Mouse (Mus musculus): ENCODE results near the gene Nxnl2.

DNA sequence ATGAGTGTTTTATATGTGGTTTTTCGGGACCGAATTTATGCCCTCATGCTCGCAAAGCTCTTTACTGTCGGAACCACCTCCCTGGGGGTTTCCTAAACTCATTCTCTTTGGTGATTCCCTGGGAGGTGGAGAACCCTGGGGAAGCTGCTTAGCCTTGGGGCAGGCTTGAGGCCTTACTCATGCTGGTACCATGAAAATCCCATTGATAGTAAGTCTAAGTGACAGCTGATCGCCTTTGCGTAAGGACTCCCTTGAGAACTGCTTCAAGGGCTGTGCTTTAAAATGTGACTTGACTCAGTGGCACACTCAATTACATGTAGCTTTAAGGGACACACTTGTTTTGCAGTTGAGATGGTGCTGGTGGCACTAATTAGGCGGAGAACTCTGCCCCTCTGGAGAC lies 1.8 kb downstream of the Nxnl2 start:
- TF ChIP-seq CTCF (IDR thresholded peaks at IDR 0.05; ENCODE audit: borderline replicate concordance, control insufficient read depth, extremely low read depth, insufficient read depth, low read length, poor library complexity) (no peak), POLR2A (IDR thresholded peaks at IDR 0.05; ENCODE audit: control insufficient read depth, extremely low read depth, insufficient read depth, low read length, poor library complexity) (no peak)

All from thymus, adult 2 months (tissue).